Comparison of ENCODE assay signal across 15 mouse cellular contexts in the genomic region with DNA sequence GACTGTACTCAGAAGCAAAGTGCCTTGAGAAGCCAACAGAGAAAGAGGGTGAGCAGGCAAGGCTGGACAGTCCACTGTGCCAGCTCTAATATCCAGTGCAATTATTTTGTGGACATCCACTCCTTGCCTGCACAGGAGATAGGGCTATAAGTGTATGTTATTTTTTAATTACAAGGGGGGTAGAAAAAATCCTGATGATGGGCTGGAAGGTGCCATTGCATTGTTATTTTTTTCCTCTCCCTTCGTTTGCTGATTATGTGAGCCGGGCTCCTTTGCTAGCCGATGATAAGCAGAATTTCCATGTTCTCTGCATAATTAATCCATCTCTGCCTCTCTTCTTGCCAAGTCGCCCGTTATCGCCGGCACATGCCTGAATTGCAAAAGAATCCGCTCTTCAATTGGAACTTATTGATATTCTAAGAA.
DNase-seq lines count a peak whose midpoint lies in the region; ATAC-seq and TF ChIP-seq lines count a peak whose summit lies in the region.
"Had no signal": no experiment of that assay in that cellular context is flagged by ENCODE, and none has a peak within 500 bp of the region (broad histone marks: within the 10 kb centered on the region; RNA-seq: fewer than 3 reads in every experiment).

No protein-coding gene starts in this region.

- no peaks in the 10 kb centered on the region for H3K27me3 ChIP-seq in heart, adult 2 months (ENCODE audit: control insufficient read depth, insufficient read depth, low read length)
- no peaks in the 10 kb centered on the region for H3K27me3 ChIP-seq in forebrain, embryonic 15.5 days
- no peaks in the 10 kb centered on the region for H3K27me3 ChIP-seq in midbrain, embryonic 16.5 days (ENCODE audit: control insufficient read depth, insufficient read depth, low read depth, low read length)
- no peaks in the 10 kb centered on the region for H3K27me3 ChIP-seq in kidney, adult 2 months (replicated peaks; ENCODE audit: control insufficient read depth, insufficient read depth, low read length)
- H3K27me3 ChIP-seq: intestine, embryonic 15.5 days had no signal

- TF ChIP-seq POLR2A in heart, adult 2 months (IDR thresholded peaks at IDR 0.05; ENCODE audit: insufficient read depth, low read depth, low read length) = no peak
- TF ChIP-seq POLR2A in kidney, adult 2 months (IDR thresholded peaks at IDR 0.05; ENCODE audit: low read depth, low read length) = no peak

- TF ChIP-seq EP300 in heart, adult 2 months (IDR thresholded peaks at IDR 0.05; ENCODE audit: insufficient read depth, low read depth, low read length) = no peak

- peak; percentile 72 for ATAC-seq in forebrain, embryonic 15.5 days (replicated peaks)
- no peak for ATAC-seq in midbrain, embryonic 16.5 days
- ATAC-seq: intestine, embryonic 15.5 days had no signal

- no peak overlapping the region for H3K9ac ChIP-seq in heart, adult 2 months (ENCODE audit: low read depth, low read length)
- 0 out of 2 replicates have a peak overlapping the region, but pooled peaks have one; percentile 10 for H3K9ac ChIP-seq in forebrain, embryonic 15.5 days (replicated peaks)
- H3K9ac ChIP-seq in midbrain, embryonic 16.5 days (ENCODE audit: low read depth, low read length) = peak overlapping the region; percentile 46
- H3K9ac ChIP-seq: intestine, embryonic 15.5 days had no signal

- no peak overlapping the region for H3K4me3 ChIP-seq in heart, adult 2 months
- peak overlapping the region; percentile 32 for H3K4me3 ChIP-seq in forebrain, embryonic 15.5 days
- H3K4me3 ChIP-seq in midbrain, embryonic 16.5 days (ENCODE audit: low read depth, low read length) = peak overlapping the region; percentile 23
- H3K4me3 ChIP-seq in kidney, adult 2 months (ENCODE audit: insufficient read depth, low read depth, low read length) = no peak overlapping the region
- H3K4me3 ChIP-seq: erythroblast, embryonic 14.5 days; intestine, embryonic 15.5 days had no signal

- no peak for TF ChIP-seq CTCF in heart, adult 2 months (IDR thresholded peaks at IDR 0.05)
- TF ChIP-seq CTCF in kidney, adult 2 months (conservative IDR thresholded peaks at IDR 0.05; ENCODE audit: insufficient read depth, insufficient read length, low read depth, low read length) = no peak

- H3K9me3 ChIP-seq in forebrain, embryonic 15.5 days = no peaks in the 10 kb centered on the region
- H3K9me3 ChIP-seq in midbrain, embryonic 16.5 days (replicated peaks; ENCODE audit: control insufficient read depth, low read length, poor library complexity, severe bottlenecking) = no peaks in the 10 kb centered on the region
- H3K9me3 ChIP-seq: intestine, embryonic 15.5 days had no signal

- H3K4me2 ChIP-seq in forebrain, embryonic 15.5 days (replicated peaks) = peak overlapping the region; percentile 43
- peak overlapping the region; percentile 47 for H3K4me2 ChIP-seq in midbrain, embryonic 16.5 days (ENCODE audit: low read length)
- H3K4me2 ChIP-seq: intestine, embryonic 15.5 days had no signal

- intact Hi-C loops in heart, adult 2 months (cut with DNase I) = no loop called here

- WGBS in heart, adult 2 months = 56% methylated on average over 8 of the region's 8 CpGs
- 16% methylated on average over 8 of the region's 8 CpGs for WGBS in forebrain, embryonic 15.5 days
- 21% methylated on average over 8 of the region's 8 CpGs for WGBS in midbrain, embryonic 16.5 days
- 84% methylated on average over 8 of the region's 8 CpGs for WGBS in kidney, adult 2 months

- H3K36me3 ChIP-seq in heart, adult 2 months (ENCODE audit: control insufficient read depth, insufficient read depth, low read length) = no peaks in the 10 kb centered on the region
- no peaks in the 10 kb centered on the region for H3K36me3 ChIP-seq in forebrain, embryonic 15.5 days
- H3K36me3 ChIP-seq in midbrain, embryonic 16.5 days (ENCODE audit: control insufficient read depth, insufficient read depth, low read length) = no peaks in the 10 kb centered on the region
- H3K36me3 ChIP-seq in kidney, adult 2 months (ENCODE audit: control insufficient read depth, insufficient read depth, low read length) = no peaks in the 10 kb centered on the region
- H3K36me3 ChIP-seq: intestine, embryonic 15.5 days had no signal

- no peaks in the 10 kb centered on the region for H3K4me1 ChIP-seq in heart, adult 2 months (ENCODE audit: control insufficient read depth, insufficient read depth, low read length)
- H3K4me1 ChIP-seq in forebrain, embryonic 15.5 days = peaks cover 8% of the 10 kb centered on the region
- peaks cover 6% of the 10 kb centered on the region; the same call in 1 of the 2 replicates for H3K4me1 ChIP-seq in midbrain, embryonic 16.5 days (ENCODE audit: control insufficient read depth, insufficient read depth, low read length)
- H3K4me1 ChIP-seq in kidney, adult 2 months (ENCODE audit: control insufficient read depth, insufficient read depth, low read length) = no peaks in the 10 kb centered on the region
- H3K4me1 ChIP-seq: intestine, embryonic 15.5 days had no signal

- no peak overlapping the region for H3K27ac ChIP-seq in heart, adult 2 months
- peak overlapping the region; percentile 19 for H3K27ac ChIP-seq in forebrain, embryonic 15.5 days (replicated peaks)
- H3K27ac ChIP-seq in midbrain, embryonic 16.5 days (ENCODE audit: low read length) = peak overlapping the region; percentile 55
- H3K27ac ChIP-seq in kidney, adult 2 months (ENCODE audit: insufficient read depth, low read depth, low read length) = no peak overlapping the region
- H3K27ac ChIP-seq: intestine, embryonic 15.5 days had no signal

- peak; percentile 53 for DNase-seq in heart, adult 11 months
- no peak for DNase-seq in heart, adult 2 months
- DNase-seq in right cerebral cortex, adult 2 months (ENCODE audit: low spot score in 2 of 2) = peak; percentile 8 to 11
- no peak for DNase-seq in right cerebral cortex, postnatal 36 days (ENCODE audit: low spot score in 2 of 2)
- no peak for DNase-seq in kidney, adult 2 months
- DNase-seq in kidney, adult 11 months = no peak
- DNase-seq: adrenal gland, postnatal 36 days; gastrocnemius, postnatal 14 days; liver; lung, postnatal 14 days; thymus, postnatal 36 days had no signal

- H3K79me2 ChIP-seq in heart, adult 2 months (replicated peaks; ENCODE audit: control insufficient read depth, insufficient read depth, low read length) = no peaks in the 10 kb centered on the region

Comparison
In these comparisons a context has a peak if more than half of its experiments do, and no peak if none do; other contexts are left out.
1. DNase-seq: peak in heart, adult 11 months (single experiment) and right cerebral cortex, adult 2 months (2 of 2); none in heart, adult 2 months (0 of 2), right cerebral cortex, postnatal 36 days (0 of 2), kidney, adult 2 months (single experiment) and kidney, adult 11 months (single experiment).
2. H3K27ac ChIP-seq: peak in forebrain, embryonic 15.5 days (single experiment) and midbrain, embryonic 16.5 days (single experiment); none in heart, adult 2 months (single experiment) and kidney, adult 2 months (single experiment).
3. H3K4me3 ChIP-seq: peak in forebrain, embryonic 15.5 days (single experiment) and midbrain, embryonic 16.5 days (single experiment); none in heart, adult 2 months (single experiment) and kidney, adult 2 months (single experiment).